Comparison of ENCODE assay signal across 7 mouse cellular contexts in the genomic region with DNA sequence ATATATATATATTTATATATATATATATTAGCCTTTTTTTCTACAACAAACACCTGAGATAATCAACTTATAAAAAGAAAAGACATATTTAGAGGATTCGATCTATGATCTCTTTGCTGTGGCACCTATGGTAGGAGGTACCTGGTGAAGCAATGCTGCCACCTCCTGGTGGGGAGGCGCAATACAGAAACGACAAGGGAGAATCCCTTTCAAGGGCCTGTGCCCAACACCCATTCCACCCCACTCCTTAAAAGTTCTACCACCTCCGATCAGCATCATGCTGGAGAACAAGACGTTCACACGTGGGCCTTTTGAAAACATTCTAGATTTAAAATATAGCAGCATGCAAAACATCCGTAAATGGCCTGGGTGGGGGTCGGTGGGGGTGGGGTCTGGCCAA.
DNase-seq lines count a peak whose midpoint lies in the region; ATAC-seq and TF ChIP-seq lines count a peak whose summit lies in the region.

No protein-coding gene starts in this region.

- no peak for TF ChIP-seq POLR2A in CH12.LX (IDR thresholded peaks at IDR 0.05; ENCODE audit: low read depth, low read length)

- H3K36me3 ChIP-seq in CH12.LX (replicated peaks in 1 of 2; ENCODE audit: control insufficient read depth in 1 of 2, insufficient read depth in 1 of 2, low read length in 1 of 2) = no peaks in the 10 kb centered on the region
- H3K36me3 ChIP-seq in kidney, embryonic 14.5 days (ENCODE audit: control insufficient read depth, insufficient read depth, low read length) = no peaks in the 10 kb centered on the region
- no peaks in the 10 kb centered on the region for H3K36me3 ChIP-seq in lung, embryonic 14.5 days (ENCODE audit: insufficient read depth)

- H3K4me1 ChIP-seq in CH12.LX (ENCODE audit: control insufficient read depth in 1 of 2, insufficient read depth in 2 of 2) = peaks cover 0 to 12% of the 10 kb centered on the region in 2 experiments; a peak in 2 of 4 replicates
- no peaks in the 10 kb centered on the region; the same call in 1 of the 2 replicates for H3K4me1 ChIP-seq in kidney, embryonic 14.5 days (ENCODE audit: control insufficient read depth, insufficient read depth, low read length)
- no peaks in the 10 kb centered on the region for H3K4me1 ChIP-seq in lung, embryonic 14.5 days (ENCODE audit: insufficient read depth)

- H3K4me3 ChIP-seq in CH12.LX (replicated peaks in 1 of 3; ENCODE audit: low read depth in 2 of 3, low read length in 2 of 3, poor library complexity in 1 of 3) = no peak overlapping the region
- H3K4me3 ChIP-seq in kidney, embryonic 14.5 days (ENCODE audit: low read length) = no peak overlapping the region
- H3K4me3 ChIP-seq in lung, embryonic 14.5 days (ENCODE audit: low read depth, low read length) = no peak overlapping the region

- peak; percentile 89 to 95 for TF ChIP-seq CTCF in CH12.LX (conservative IDR thresholded peaks at IDR 0.05 in 1 of 2, IDR thresholded peaks at IDR 0.05 in 1 of 2; ENCODE audit: low read depth in 2 of 2, low read length in 2 of 2)
- TF ChIP-seq CTCF in lung, embryonic 14.5 days (IDR thresholded peaks at IDR 0.05; ENCODE audit: low read depth) = peak; percentile 84

- no peak overlapping the region for H3K27ac ChIP-seq in CH12.LX (ENCODE audit: insufficient read depth, low read depth)
- H3K27ac ChIP-seq in kidney, embryonic 14.5 days (ENCODE audit: low read depth, low read length) = no peak overlapping the region
- H3K27ac ChIP-seq in lung, embryonic 14.5 days (ENCODE audit: low read depth) = no peak overlapping the region

- peak overlapping the region; percentile 47; the same call in 1 of the 2 replicates for H3K4me2 ChIP-seq in CH12.LX (ENCODE audit: insufficient read depth, low read depth, poor library complexity, severe bottlenecking)
- no peak overlapping the region for H3K4me2 ChIP-seq in kidney, embryonic 14.5 days (replicated peaks; ENCODE audit: low read depth, low read length)
- H3K4me2 ChIP-seq in lung, embryonic 14.5 days = no peak overlapping the region

- dilution Hi-C loops in CH12.LX (cut with MboI; ENCODE audit: extremely low pct_ligation_motif_present, extremely low pct_unique_long_range_greater_than_20kb, low sequenced_read_pairs) = no loop called here

- H3K9me3 ChIP-seq in CH12.LX (replicated peaks; ENCODE audit: low read length) = no peaks in the 10 kb centered on the region
- no peaks in the 10 kb centered on the region for H3K9me3 ChIP-seq in kidney, embryonic 14.5 days (ENCODE audit: control insufficient read depth, low read length)
- no peaks in the 10 kb centered on the region for H3K9me3 ChIP-seq in lung, embryonic 14.5 days (ENCODE audit: low read depth, low read length)

- in situ Hi-C loops in CH12.LX (cut with MboI; ENCODE audit: low pct_ligation_motif_present, low pct_unique_long_range_greater_than_20kb, low sequenced_read_pairs) = loop anchor here (5.0 kb wide), 2 partner anchors 57 to 283 kb away; partner anchors contain the start of gene Rxfp3

- WGBS in kidney, embryonic 14.5 days = 31% methylated on average over 8 of the region's 8 CpGs
- 27% methylated on average over 8 of the region's 8 CpGs for WGBS in lung, embryonic 14.5 days

- 0 out of 2 replicates have a peak, but pooled peaks have one; percentile 60 for ATAC-seq in kidney, embryonic 14.5 days (ENCODE audit: low FRiP score, low TSS enrichment)
- ATAC-seq in lung, embryonic 14.5 days (ENCODE audit: insufficient read depth) = peak; percentile 71; the same call in 1 of the 2 replicates

- no peaks in the 10 kb centered on the region for H3K27me3 ChIP-seq in CH12.LX (replicated peaks)
- no peaks in the 10 kb centered on the region for H3K27me3 ChIP-seq in kidney, embryonic 14.5 days (ENCODE audit: control insufficient read depth, insufficient read depth, low read length)
- no peaks in the 10 kb centered on the region for H3K27me3 ChIP-seq in lung, embryonic 14.5 days (ENCODE audit: insufficient read depth, low read length)

- H3K79me2 ChIP-seq in CH12.LX (replicated peaks; ENCODE audit: control insufficient read depth, extremely low read depth, insufficient read depth, poor library complexity, severe bottlenecking) = no peaks in the 10 kb centered on the region

- peak; percentile 97 for TF ChIP-seq RAD21 in CH12.LX (IDR thresholded peaks at IDR 0.05; ENCODE audit: low read depth, low read length)

- H3K9ac ChIP-seq in CH12.LX (ENCODE audit: insufficient read depth, low read depth) = no peak overlapping the region
- H3K9ac ChIP-seq in kidney, embryonic 14.5 days (ENCODE audit: low read depth, low read length) = no peak overlapping the region
- no peak overlapping the region for H3K9ac ChIP-seq in lung, embryonic 14.5 days

- no peak for TF ChIP-seq EP300 in CH12.LX (IDR thresholded peaks at IDR 0.05; ENCODE audit: low read length)

- DNase-seq in A20 (ENCODE audit: low read depth, low spot score) = peak; percentile 40
- DNase-seq in CH12.LX (ENCODE audit: extremely low read depth) = peak; percentile 82
- DNase-seq in c-Kit-positive CD71-positive TER-119-negative erythroid progenitor cells, embryonic 14.5 days (ENCODE audit: low read depth) = peak; percentile 11
- DNase-seq in frontal cortex, postnatal 25 days (ENCODE audit: low spot score in 2 of 2) = peak; percentile 15 to 20
- DNase-seq in lung, embryonic 14.5 days = peak; percentile 83
- DNase-seq in right cerebral cortex, postnatal 10 days (ENCODE audit: low spot score in 2 of 2) = peak; percentile 45 to 58

TF ChIP-seq in CH12.LX, 34 proteins besides CTCF, POLR2A, EP300 and RAD21:
- TF ChIP-seq MEF2A (IDR thresholded peaks at IDR 0.05; ENCODE audit: borderline replicate concordance, low read depth, low read length) = no peak
- TF ChIP-seq MAZ (IDR thresholded peaks at IDR 0.05; ENCODE audit: low read depth, low read length) = no peak
- no peak for TF ChIP-seq USF1 (IDR thresholded peaks at IDR 0.05; ENCODE audit: low read depth, low read length)
- TF ChIP-seq CHD2 (IDR thresholded peaks at IDR 0.05; ENCODE audit: low read length) = peak; percentile 70; the same call in 1 of the 2 replicates
- peak; percentile 98 for TF ChIP-seq SMC3 (IDR thresholded peaks at IDR 0.05; ENCODE audit: low read depth, low read length)
- TF ChIP-seq RCOR1 (conservative IDR thresholded peaks at IDR 0.05; ENCODE audit: low read depth, low read length) = no peak
- TF ChIP-seq IRF4 (IDR thresholded peaks at IDR 0.05; ENCODE audit: low read depth, low read length) = peak; percentile 22; the same call in 1 of the 2 replicates
- TF ChIP-seq ZC3H11A (IDR thresholded peaks at IDR 0.05; ENCODE audit: low read depth, low read length) = peak; percentile 96
- TF ChIP-seq UBTF (IDR thresholded peaks at IDR 0.05; ENCODE audit: low read depth, low read length) = no peak

Comparison
In these comparisons a context has a peak if more than half of its experiments do, and no peak if none do; other contexts are left out.
1. DNase-seq: peak in every context shown above with its lines; median percentile 83 in lung, embryonic 14.5 days; 82 in CH12.LX; 52 in right cerebral cortex, postnatal 10 days; 40 in A20; 18 in frontal cortex, postnatal 25 days; 11 in c-Kit-positive CD71-positive TER-119-negative erythroid progenitor cells, embryonic 14.5 days.